Mouse (Mus musculus) heart, adult 11 months (tissue): ENCODE data around the gene Rbm19.

Experiments
- DNase-seq: peaks from one replicate; pipeline ENCODE4 v3.0.0; 2022

Gene Rbm19

GRCm38 (mm10) chr5:120210668-120211067, 94.4 kb downstream of the Rbm19 start:
- no peak for DNase-seq

GRCm38 (mm10) chr5:120211182-120211581, 94.9 kb downstream of the Rbm19 start:
- DNase-seq: no peak

- DNase-seq: no peak
Observed at GRCm38 (mm10) chr5:120214511-120214910, 98.2 kb downstream of the Rbm19 start.

- no peak for DNase-seq
Observed at GRCm38 (mm10) chr5:120221216-120221615, 105.0 kb downstream of the Rbm19 start.

GRCm38 (mm10) chr5:120225383-120225782, 109.1 kb downstream of the Rbm19 start:
- no peak for DNase-seq

- no peak for DNase-seq
Observed at GRCm38 (mm10) chr5:120228613-120229409, 112.5 kb downstream of the Rbm19 start.

GRCm38 (mm10) chr5:120231435-120232147, 115.3 kb downstream of the Rbm19 start:
- no peak for DNase-seq

- DNase-seq: no peak
Observed at GRCm38 (mm10) chr5:120235147-120235546, 118.9 kb downstream of the Rbm19 start.

- no peak for DNase-seq
Observed at GRCm38 (mm10) chr5:120235571-120235970, 119.3 kb downstream of the Rbm19 start.

GRCm38 (mm10) chr5:120240071-120240470, 123.8 kb downstream of the Rbm19 start:
- DNase-seq: no peak

- DNase-seq: no peak
Observed at GRCm38 (mm10) chr5:120245336-120245735, 129.1 kb downstream of the Rbm19 start.
